In genomic region chr6:124346613-124347012, GRCm38 (mm10) we compare ENCODE assay signal across 15 mouse cellular contexts. TPM values are rescaled to one million over a fixed set of nuclear protein-coding genes. Genes with fewer than 3 reads are reported as not detected.
DNase-seq lines count a peak whose midpoint lies in the region; ATAC-seq and TF ChIP-seq lines count a peak whose summit lies in the region.
"Had no signal": no experiment of that assay in that cellular context is flagged by ENCODE, and none has a peak within 500 bp of the region (broad histone marks: within the 10 kb centered on the region; RNA-seq: fewer than 3 reads in every experiment).

No protein-coding gene starts in this region.

- WGBS in thymus, adult 2 months = 94% methylated on average over 6 of the region's 6 CpGs

- no peak overlapping the region for H3K27ac ChIP-seq in layer of hippocampus, adult 2 months
- H3K27ac ChIP-seq in thymus, adult 2 months (ENCODE audit: control insufficient read depth, insufficient read depth, low read length) = no peak overlapping the region
- H3K27ac ChIP-seq: forebrain, embryonic 12.5 days; hindbrain, embryonic 13.5 days had no signal

- no peak for DNase-seq in layer of hippocampus, adult 2 months (ENCODE audit: low spot score in 2 of 2)
- DNase-seq in layer of hippocampus, adult 8-10 months (ENCODE audit: low spot score in 2 of 2) = no peak
- DNase-seq in thymus, postnatal 4 days = peak; percentile 15
- DNase-seq in thymus, adult 2 months = no peak
- DNase-seq in ovary, postnatal 10 days (ENCODE audit: low spot score) = no peak
- no peak for DNase-seq in kidney, postnatal 25 days
- DNase-seq: adrenal gland, adult 2 months; cerebellum, adult 2 months; midbrain, embryonic 14.5 days had no signal

- H3K4me3 ChIP-seq in layer of hippocampus, adult 2 months = no peak overlapping the region
- no peak overlapping the region for H3K4me3 ChIP-seq in thymus, adult 2 months (ENCODE audit: control insufficient read depth, insufficient read depth, low read length)
- H3K4me3 ChIP-seq: forebrain, embryonic 12.5 days; hindbrain, embryonic 13.5 days had no signal

- no peaks in the 10 kb centered on the region for H3K4me1 ChIP-seq in thymus, adult 2 months (replicated peaks; ENCODE audit: control insufficient read depth, insufficient read depth, low read length)
- H3K4me1 ChIP-seq: forebrain, embryonic 12.5 days; hindbrain, embryonic 13.5 days had no signal

- no peak for TF ChIP-seq POLR2A in thymus, adult 2 months (IDR thresholded peaks at IDR 0.05; ENCODE audit: control insufficient read depth, extremely low read depth, insufficient read depth, low read length, poor library complexity)

- TF ChIP-seq CTCF in layer of hippocampus, adult 2 months (conservative IDR thresholded peaks at IDR 0.05) = peak; percentile 43
- TF ChIP-seq CTCF in thymus, adult 2 months (IDR thresholded peaks at IDR 0.05; ENCODE audit: borderline replicate concordance, control insufficient read depth, extremely low read depth, insufficient read depth, low read length, poor library complexity) = no peak

- peak; percentile 73 for ATAC-seq in granulocyte monocyte progenitor cell, adult 5-6 weeks (replicated peaks; ENCODE audit: poor library complexity, severe bottlenecking)
- ATAC-seq in CD4-positive, CD25-positive, alpha-beta regulatory T cell, adult 4 months = no peak
- ATAC-seq: intestine, embryonic 16.5 days had no signal

- H3K27me3 ChIP-seq in thymus, adult 2 months (ENCODE audit: control insufficient read depth, insufficient read depth, low read length) = no peaks in the 10 kb centered on the region
- H3K27me3 ChIP-seq: forebrain, embryonic 12.5 days; hindbrain, embryonic 13.5 days had no signal

- no peaks in the 10 kb centered on the region for H3K36me3 ChIP-seq in thymus, adult 2 months (ENCODE audit: control insufficient read depth, insufficient read depth, low read length)
- H3K36me3 ChIP-seq: forebrain, embryonic 12.5 days; hindbrain, embryonic 13.5 days had no signal

RNA-seq across cellular contexts. Expression of gene Cd163, which starts 42.2 kb away (rescaled TPM):
- 1 to 10 TPM; 2.1 to 3.0 TPM for total RNA-seq in layer of hippocampus, adult 2 months (2021)
- total RNA-seq in layer of hippocampus, adult 8-10 months (2022) = 1 to 10 TPM; 2.1 to 2.8 (median 2.4) TPM
- 0.94 and 1.4 TPM in 2 replicates for polyA plus RNA-seq in thymus, adult 2 months (2012; rRNA removed)
- 1.2 and 2.9 TPM in 2 replicates for total RNA-seq in granulocyte monocyte progenitor cell, adult 5-6 weeks (2014; fragmentation: Nextera tagmentation)
- 2.3 and 2.4 TPM in 2 replicates for total RNA-seq in granulocyte monocyte progenitor cell, adult 5-6 weeks (2017)
- polyA plus RNA-seq in CD4-positive, CD25-positive, alpha-beta regulatory T cell, adult 4 months (2017; shearing (Covaris generic)) = under 1 TPM in 1 of 2 experiments, not detected in 1; 0.16 TPM
- polyA plus RNA-seq: forebrain, embryonic 12.5 days; liver, embryonic 11.5 days had no signal
